Comparison of ENCODE assay signal across 8 mouse cellular contexts in the genomic region with DNA sequence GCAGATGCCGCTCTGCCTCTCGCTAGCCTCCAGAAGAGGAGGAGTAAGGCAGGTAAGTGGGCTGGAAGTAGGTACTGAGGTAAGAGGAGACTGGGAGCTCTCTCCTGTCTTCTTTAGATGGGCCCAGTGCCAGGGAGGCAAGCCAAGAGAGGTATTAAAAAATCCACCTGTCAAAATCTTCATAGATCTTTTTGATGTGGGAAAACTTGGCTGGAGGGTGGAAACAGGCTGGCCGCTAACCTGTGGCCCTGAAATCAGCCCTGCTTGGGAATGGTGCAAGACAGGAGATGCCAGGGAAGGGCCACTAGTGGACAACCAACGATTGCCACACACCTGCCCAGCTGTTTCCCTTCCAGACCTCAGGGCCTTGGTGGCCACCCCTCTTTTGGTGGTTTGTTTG. TPM values are rescaled to one million over a fixed set of nuclear protein-coding genes. Genes with fewer than 3 reads are reported as not detected.
A peak's percentile ranks its signal among the peaks of the same experiment; 100 is the strongest.
DNase-seq lines count a peak whose midpoint lies in the region; ATAC-seq and TF ChIP-seq lines count a peak whose summit lies in the region.

No protein-coding gene starts in this region.

- no peak for TF ChIP-seq CTCF in thymus, adult 2 months (IDR thresholded peaks at IDR 0.05; ENCODE audit: borderline replicate concordance, control insufficient read depth, extremely low read depth, insufficient read depth, low read length, poor library complexity)

- peaks cover 73% of the 10 kb centered on the region for H3K4me1 ChIP-seq in heart, embryonic 15.5 days (replicated peaks)
- peaks cover 15% of the 10 kb centered on the region for H3K4me1 ChIP-seq in forebrain, embryonic 11.5 days (replicated peaks; ENCODE audit: control insufficient read depth, insufficient read depth, low read length)
- peaks cover 31% of the 10 kb centered on the region for H3K4me1 ChIP-seq in liver, embryonic 16.5 days (ENCODE audit: control insufficient read depth, low read depth, low read length)
- H3K4me1 ChIP-seq in thymus, adult 2 months (replicated peaks; ENCODE audit: control insufficient read depth, insufficient read depth, low read length) = peaks cover 13% of the 10 kb centered on the region

- H3K4me2 ChIP-seq in heart, embryonic 15.5 days = peak overlapping the region; percentile 75
- peak overlapping the region; percentile 12; the same call in 1 of the 2 replicates for H3K4me2 ChIP-seq in forebrain, embryonic 11.5 days (ENCODE audit: low read depth, low read length, severe bottlenecking)
- peak overlapping the region; percentile 88 for H3K4me2 ChIP-seq in liver, embryonic 16.5 days (ENCODE audit: low read depth, low read length)

- ATAC-seq in heart, embryonic 15.5 days (replicated peaks; ENCODE audit: insufficient number of reproducible peaks, insufficient read depth, low FRiP score, low read depth) = no peak
- ATAC-seq in forebrain, embryonic 11.5 days (replicated peaks; ENCODE audit: low FRiP score) = no peak
- ATAC-seq in liver, embryonic 16.5 days (ENCODE audit: low read depth) = no peak
- no peak for ATAC-seq in monocyte, adult 5-6 weeks (replicated peaks; ENCODE audit: insufficient number of reproducible peaks, low FRiP score, low TSS enrichment, poor library complexity, severe bottlenecking)

- H3K9ac ChIP-seq in heart, embryonic 15.5 days = peak overlapping the region; percentile 96; the same call in 1 of the 2 replicates
- no peak overlapping the region; the same call in 1 of the 2 replicates for H3K9ac ChIP-seq in forebrain, embryonic 11.5 days (ENCODE audit: low read length)
- peak overlapping the region; percentile 100 for H3K9ac ChIP-seq in liver, embryonic 16.5 days (ENCODE audit: low read depth, low read length)

- no peaks in the 10 kb centered on the region for H3K9me3 ChIP-seq in heart, embryonic 15.5 days (replicated peaks)
- H3K9me3 ChIP-seq in forebrain, embryonic 11.5 days (ENCODE audit: control insufficient read depth, low read length) = no peaks in the 10 kb centered on the region
- H3K9me3 ChIP-seq in liver, embryonic 16.5 days (replicated peaks; ENCODE audit: control insufficient read depth, low read length) = no peaks in the 10 kb centered on the region

- H3K27me3 ChIP-seq in heart, embryonic 15.5 days = no peaks in the 10 kb centered on the region
- H3K27me3 ChIP-seq in forebrain, embryonic 11.5 days (ENCODE audit: control insufficient read depth, insufficient read depth, low read length) = no peaks in the 10 kb centered on the region
- no peaks in the 10 kb centered on the region for H3K27me3 ChIP-seq in liver, embryonic 16.5 days (ENCODE audit: control insufficient read depth, insufficient read depth, low read depth, low read length)
- no peaks in the 10 kb centered on the region for H3K27me3 ChIP-seq in thymus, adult 2 months (ENCODE audit: control insufficient read depth, insufficient read depth, low read length)

- peak overlapping the region; percentile 98 for H3K4me3 ChIP-seq in heart, embryonic 15.5 days
- no peak overlapping the region for H3K4me3 ChIP-seq in forebrain, embryonic 11.5 days (ENCODE audit: low read depth, low read length)
- peak overlapping the region; percentile 99 for H3K4me3 ChIP-seq in liver, embryonic 16.5 days (ENCODE audit: low read depth, low read length)
- H3K4me3 ChIP-seq in thymus, adult 2 months (ENCODE audit: control insufficient read depth, insufficient read depth, low read length) = no peak overlapping the region

- 92% methylated on average over 4 of the region's 4 CpGs for WGBS in heart, embryonic 15.5 days
- 85% methylated on average over 4 of the region's 4 CpGs for WGBS in forebrain, embryonic 11.5 days
- 74% methylated on average over 4 of the region's 4 CpGs for WGBS in liver, embryonic 16.5 days (ENCODE audit: insufficient replicate concordance)
- WGBS in thymus, adult 2 months = 81% methylated on average over 4 of the region's 4 CpGs

- no peak for TF ChIP-seq POLR2A in thymus, adult 2 months (IDR thresholded peaks at IDR 0.05; ENCODE audit: control insufficient read depth, extremely low read depth, insufficient read depth, low read length, poor library complexity)

- intact Hi-C loops in heart, postnatal 25 days (cut with DNase I) = loop anchor here (2.0 kb wide), 1 partner anchor 17 kb away; no protein-coding TSS in a partner anchor

- peaks cover 21% of the 10 kb centered on the region; the same call in 1 of the 2 replicates for H3K36me3 ChIP-seq in heart, embryonic 15.5 days
- H3K36me3 ChIP-seq in forebrain, embryonic 11.5 days (ENCODE audit: control insufficient read depth, insufficient read depth, low read length) = no peaks in the 10 kb centered on the region
- H3K36me3 ChIP-seq in liver, embryonic 16.5 days (ENCODE audit: control insufficient read depth, insufficient read depth) = no peaks in the 10 kb centered on the region
- H3K36me3 ChIP-seq in thymus, adult 2 months (ENCODE audit: control insufficient read depth, insufficient read depth, low read length) = no peaks in the 10 kb centered on the region

- DNase-seq in heart, postnatal 25 days (ENCODE audit: low spot score) = no peak
- DNase-seq in cerebellum, adult 18-20 months = peak; percentile 56 to 66
- DNase-seq in forebrain, embryonic 11.5 days (ENCODE audit: low spot score) = no peak
- DNase-seq in c-Kit-positive CD71-positive TER-119-positive erythroid progenitor cells, embryonic 14.5 days (ENCODE audit: low spot score) = no peak
- DNase-seq in thymus, adult 2 months = no peak

- no peak overlapping the region for H3K27ac ChIP-seq in heart, embryonic 15.5 days
- no peak overlapping the region for H3K27ac ChIP-seq in forebrain, embryonic 11.5 days (ENCODE audit: low read depth, low read length)
- H3K27ac ChIP-seq in liver, embryonic 16.5 days (ENCODE audit: low read length) = peak overlapping the region; percentile 20; the same call in 1 of the 2 replicates
- H3K27ac ChIP-seq in thymus, adult 2 months (ENCODE audit: control insufficient read depth, insufficient read depth, low read length) = no peak overlapping the region

RNA-seq across cellular contexts. Expression of gene Crat, which starts 1.5 kb away (rescaled TPM):
- 108 and 109 TPM in 2 replicates for polyA plus RNA-seq in heart, embryonic 15.5 days (2015; fragmentation: Nextera tagmentation; extraction: Ambion mirVana)
- total RNA-seq in heart, postnatal 25 days (2021) = 100 to 1,000 TPM; 433 to 486 TPM
- polyA plus RNA-seq in forebrain, embryonic 11.5 days (2014; fragmentation: Nextera tagmentation; extraction: Ambion mirVana) = 25.8 and 30.0 TPM in 2 replicates
- 24.2 and 31.3 TPM in 2 replicates for polyA plus RNA-seq in liver, embryonic 16.5 days (2015; fragmentation: Nextera tagmentation; extraction: Ambion mirVana)
- polyA plus RNA-seq in thymus, adult 2 months (2012; rRNA removed) = 93.9 and 96.4 TPM in 2 replicates
- 5.1 to 16.4 TPM (median 6.8 TPM) in 3 replicates for total RNA-seq in monocyte, adult 5-6 weeks (2017)

RNA-seq across cellular contexts. Expression of gene Ptpa, which starts 1.7 kb away (rescaled TPM):
- polyA plus RNA-seq in heart, embryonic 15.5 days (2015; fragmentation: Nextera tagmentation; extraction: Ambion mirVana) = 102 and 119 TPM in 2 replicates
- total RNA-seq in heart, postnatal 25 days (2021) = 10 to 100 TPM; 91.2 to 92.3 TPM
- 90.0 and 94.5 TPM in 2 replicates for polyA plus RNA-seq in forebrain, embryonic 11.5 days (2014; fragmentation: Nextera tagmentation; extraction: Ambion mirVana)
- polyA plus RNA-seq in liver, embryonic 16.5 days (2015; fragmentation: Nextera tagmentation; extraction: Ambion mirVana) = 121 TPM in 2 replicates
- polyA plus RNA-seq in thymus, adult 2 months (2012; rRNA removed) = 180 and 227 TPM in 2 replicates
- total RNA-seq in monocyte, adult 5-6 weeks (2017) = 23.0 to 45.8 TPM (median 34.5 TPM) in 3 replicates

RNA-seq across cellular contexts. Expression of gene Dolpp1, which starts 22.0 kb away (rescaled TPM):
- 19.5 and 25.2 TPM in 2 replicates for polyA plus RNA-seq in heart, embryonic 15.5 days (2015; fragmentation: Nextera tagmentation; extraction: Ambion mirVana)
- 10 to 100 TPM in 1 of 2 experiments, 1 to 10 TPM in 1; 8.3 to 10.4 TPM for total RNA-seq in heart, postnatal 25 days (2021)
- polyA plus RNA-seq in forebrain, embryonic 11.5 days (2014; fragmentation: Nextera tagmentation; extraction: Ambion mirVana) = 47.9 and 53.6 TPM in 2 replicates
- polyA plus RNA-seq in liver, embryonic 16.5 days (2015; fragmentation: Nextera tagmentation; extraction: Ambion mirVana) = 14.7 and 16.5 TPM in 2 replicates
- polyA plus RNA-seq in thymus, adult 2 months (2012; rRNA removed) = 97.2 and 98.9 TPM in 2 replicates
- 11.3 to 25.4 TPM (median 19.3 TPM) in 3 replicates for total RNA-seq in monocyte, adult 5-6 weeks (2017)

RNA-seq across cellular contexts. Expression of gene Miga2, which starts 50.1 kb away (rescaled TPM):
- 32.6 and 35.5 TPM in 2 replicates for polyA plus RNA-seq in heart, embryonic 15.5 days (2015; fragmentation: Nextera tagmentation; extraction: Ambion mirVana)
- total RNA-seq in heart, postnatal 25 days (2021) = 10 to 100 TPM; 68.5 to 74.0 TPM
- 26.3 and 26.6 TPM in 2 replicates for polyA plus RNA-seq in forebrain, embryonic 11.5 days (2014; fragmentation: Nextera tagmentation; extraction: Ambion mirVana)
- polyA plus RNA-seq in liver, embryonic 16.5 days (2015; fragmentation: Nextera tagmentation; extraction: Ambion mirVana) = 6.5 and 7.2 TPM in 2 replicates
- 25.8 and 28.7 TPM in 2 replicates for polyA plus RNA-seq in thymus, adult 2 months (2012; rRNA removed)
- 6.9 to 14.1 TPM in 2 of 3 replicates, not detected in the other for total RNA-seq in monocyte, adult 5-6 weeks (2017)

RNA-seq across cellular contexts. Expression of gene Sh3glb2, which starts 55.0 kb away (rescaled TPM):
- 105 and 140 TPM in 2 replicates for polyA plus RNA-seq in heart, embryonic 15.5 days (2015; fragmentation: Nextera tagmentation; extraction: Ambion mirVana)
- 10 to 100 TPM; 39.7 to 40.3 TPM for total RNA-seq in heart, postnatal 25 days (2021)
- polyA plus RNA-seq in forebrain, embryonic 11.5 days (2014; fragmentation: Nextera tagmentation; extraction: Ambion mirVana) = 69.4 and 72.9 TPM in 2 replicates
- polyA plus RNA-seq in liver, embryonic 16.5 days (2015; fragmentation: Nextera tagmentation; extraction: Ambion mirVana) = 17.0 and 19.1 TPM in 2 replicates
- polyA plus RNA-seq in thymus, adult 2 months (2012; rRNA removed) = 253 and 265 TPM in 2 replicates
- 34.7 to 65.9 TPM (median 40.3 TPM) in 3 replicates for total RNA-seq in monocyte, adult 5-6 weeks (2017)

Comparison
In these comparisons a context has a peak if more than half of its experiments do, and no peak if none do; other contexts are left out.
1. H3K4me2 ChIP-seq: peak in every context shown above with its lines; median percentile 88 in liver, embryonic 16.5 days; 75 in heart, embryonic 15.5 days; 12 in forebrain, embryonic 11.5 days.
2. H3K4me3 ChIP-seq: peak in heart, embryonic 15.5 days (single experiment) and liver, embryonic 16.5 days (single experiment); none in forebrain, embryonic 11.5 days (single experiment) and thymus, adult 2 months (single experiment).
3. DNase-seq: peak in cerebellum, adult 18-20 months (2 of 2); none in heart, postnatal 25 days (single experiment), forebrain, embryonic 11.5 days (single experiment), c-Kit-positive CD71-positive TER-119-positive erythroid progenitor cells, embryonic 14.5 days (single experiment) and thymus, adult 2 months (single experiment).